Mouse (Mus musculus): ENCODE measurements around the gene Irx4.

- TF ChIP-seq CTCF (IDR thresholded peaks at IDR 0.05; ENCODE audit: low read depth, low read length), result peak; percentile 3; the same call in 1 of the 2 replicates
- no peak for TF ChIP-seq POLR2A (IDR thresholded peaks at IDR 0.05; ENCODE audit: extremely low read depth, insufficient read depth, low read length)
Measured at GRCm38 (mm10) chr13:73252022-73252421, 8.3 kb upstream of the Irx4 start.

All from liver, adult 2 months (tissue).